Mouse (Mus musculus) lung, adult 2 months (tissue): ENCODE data around the gene Ndst2.
A peak's percentile ranks its signal among the peaks of the same experiment; 100 is the strongest.

Experiments used
- CTCF ChIP-seq: fragments of 200-500 bp; IDR thresholded peaks from 2 replicates; pipeline ENCODE4 v1.5.1; 2011; ENCODE audit warnings: mild to moderate bottlenecking, low read length, control low read depth; ENCODE audit not compliant: insufficient read depth
- POLR2A ChIP-seq: fragments of 200-500 bp; IDR thresholded peaks from 2 replicates; pipeline ENCODE4 v1.6.1; 2011; ENCODE audit warnings: low read depth, mild to moderate bottlenecking, control low read depth, low read length, borderline replicate concordance; ENCODE audit errors: extremely low read depth

DNA sequence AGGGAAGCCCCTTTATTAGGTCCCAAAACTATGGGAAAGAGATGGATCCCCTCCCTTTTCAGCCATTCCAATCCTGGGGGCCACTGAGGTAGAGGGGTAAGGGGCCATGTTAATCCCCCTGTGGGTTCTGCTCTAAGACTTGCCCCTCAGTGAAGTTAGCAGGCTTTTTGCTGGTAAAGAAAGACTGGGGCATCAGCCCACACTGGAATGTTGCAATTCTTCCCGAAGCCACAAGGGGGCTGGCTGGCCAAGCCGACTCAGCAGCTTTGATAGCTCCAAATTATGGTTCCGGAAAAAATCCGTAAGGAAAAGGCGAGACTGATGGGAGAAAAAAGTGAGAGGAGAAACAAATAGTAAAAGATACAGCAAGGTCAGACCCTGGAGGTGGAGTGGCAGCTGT, 10.3 kb downstream of the Ndst2 start:
- TF ChIP-seq CTCF = peak; percentile 80
- no peak for TF ChIP-seq POLR2A
